In the genomic region with DNA sequence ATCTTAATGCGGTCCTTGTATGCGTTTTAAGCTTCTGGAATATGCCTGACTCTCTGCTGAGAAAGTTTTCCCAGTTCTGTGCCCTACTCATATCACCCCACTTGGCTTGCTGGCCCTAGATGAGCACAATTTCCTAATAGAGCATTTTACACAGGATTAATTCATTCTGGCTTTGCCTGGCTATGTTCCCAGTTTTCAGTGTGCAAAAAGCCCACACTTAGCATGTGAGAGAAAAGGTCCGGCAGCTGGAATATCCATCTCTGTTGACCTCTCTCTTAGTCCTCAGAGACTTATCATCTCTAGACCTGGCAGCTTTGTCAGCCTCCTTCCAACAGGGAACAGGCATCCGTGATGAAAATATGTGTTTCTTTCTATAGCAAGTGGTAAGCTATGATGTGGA, we compare ENCODE assay signal across 12 mouse cellular contexts.
DNase-seq lines count a peak whose midpoint lies in the region; ATAC-seq and TF ChIP-seq lines count a peak whose summit lies in the region.
"Had no signal": no experiment of that assay in that cellular context is flagged by ENCODE, and none has a peak within 500 bp of the region (broad histone marks: within the 10 kb centered on the region; RNA-seq: fewer than 3 reads in every experiment).

No protein-coding gene starts in this region.

- peak; percentile 27 to 42 for DNase-seq in cerebellum, postnatal 10 days
- peak; percentile 23 for DNase-seq in left cerebral cortex, postnatal 4 days
- DNase-seq in left cerebral cortex, postnatal 36 days (ENCODE audit: low spot score in 2 of 2) = no peak
- peak; percentile 83 for DNase-seq in brain, embryonic 14.5 days (ENCODE audit: low read depth)
- DNase-seq in lung, postnatal 10 days = peak; percentile 45
- no peak for DNase-seq in gastrocnemius, postnatal 14 days
- DNase-seq: adrenal gland, postnatal 10 days; gastrocnemius, postnatal 25 days; kidney, postnatal 10 days had no signal

- intact Hi-C loops in left cerebral cortex, postnatal 4 days (cut with DNase I) = no loop called here
- intact Hi-C loops in left cerebral cortex, postnatal 36 days (cut with DNase I) = no loop called here
- intact Hi-C loops in gastrocnemius, postnatal 14 days (cut with DNase I; ENCODE audit: low total_unique reads) = no loop called here

- no peak for TF ChIP-seq POLR2A in brain, embryonic 14.5 days (IDR thresholded peaks at IDR 0.05; ENCODE audit: borderline replicate concordance, extremely low read depth, insufficient read depth, insufficient read length, poor library complexity, severe bottlenecking)

- no peak for TF ChIP-seq CTCF in brain, embryonic 14.5 days (IDR thresholded peaks at IDR 0.05; ENCODE audit: borderline replicate concordance, extremely low read depth, insufficient read depth, insufficient read length)

- ATAC-seq in cerebellum, adult (ENCODE audit: insufficient number of reproducible peaks, low FRiP score, low TSS enrichment) = no peak
- no peak for ATAC-seq in megakaryocyte progenitor cell, adult 5-6 weeks (replicated peaks; ENCODE audit: poor library complexity)
- ATAC-seq: Patski had no signal

Comparison
In these comparisons a context has a peak if more than half of its experiments do, and no peak if none do; other contexts are left out.
1. DNase-seq: peak in cerebellum, postnatal 10 days (2 of 2), left cerebral cortex, postnatal 4 days (single experiment), brain, embryonic 14.5 days (single experiment) and lung, postnatal 10 days (single experiment); none in left cerebral cortex, postnatal 36 days (0 of 2) and gastrocnemius, postnatal 14 days (single experiment).